8 mouse cellular contexts compared by ENCODE assay signal in the genomic region with DNA sequence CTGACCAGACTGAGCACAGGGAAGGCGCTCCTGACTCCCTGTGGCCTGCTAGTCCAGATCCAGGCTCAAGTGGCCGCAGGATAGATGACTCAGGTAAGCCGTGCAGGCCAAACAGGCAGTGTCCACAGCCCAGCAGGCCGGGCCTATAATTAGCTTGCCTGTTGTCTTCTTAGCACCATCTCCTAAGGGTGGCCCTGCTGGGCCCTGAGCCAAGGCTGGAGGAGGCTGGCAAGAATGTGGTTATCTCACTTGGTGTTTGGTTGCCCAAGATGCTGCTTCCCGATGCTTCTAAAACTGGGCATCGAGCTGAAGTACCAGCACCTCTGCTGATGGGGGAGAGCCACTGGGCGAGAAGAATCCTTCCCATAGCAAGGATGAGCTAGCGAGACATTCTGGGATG. TPM values are rescaled to one million over a fixed set of nuclear protein-coding genes. Genes with fewer than 3 reads are reported as not detected.
A peak's percentile ranks its signal among the peaks of the same experiment; 100 is the strongest.
DNase-seq lines count a peak whose midpoint lies in the region; ATAC-seq and TF ChIP-seq lines count a peak whose summit lies in the region.
"Had no signal": no experiment of that assay in that cellular context is flagged by ENCODE, and none has a peak within 500 bp of the region (broad histone marks: within the 10 kb centered on the region; RNA-seq: fewer than 3 reads in every experiment).

No protein-coding gene starts in this region.

- peak; percentile 65 for ATAC-seq in Patski
- ATAC-seq in intestine, embryonic 15.5 days = no peak

- H3K4me3 ChIP-seq in intestine, embryonic 15.5 days (replicated peaks) = no peak overlapping the region

- TF ChIP-seq CTCF in Patski (IDR thresholded peaks at IDR 0.05) = no peak

- no peak overlapping the region for H3K9ac ChIP-seq in intestine, embryonic 15.5 days

- in situ Hi-C loops in Patski (cut with MboI; ENCODE audit: low pct_unique_long_range_greater_than_20kb) = loop anchor here (25.0 kb wide), 2 partner anchors 268 to 518 kb away; no protein-coding TSS in a partner anchor

- H3K27me3 ChIP-seq in Patski = no peaks in the 10 kb centered on the region
- no peaks in the 10 kb centered on the region for H3K27me3 ChIP-seq in intestine, embryonic 15.5 days (replicated peaks)

- CTCF ChIA-PET in Patski (lab: Charles Lee) = interaction anchor here (0.8 to 1.3 kb wide), 4 partner anchors 10 to 109 kb away, joined by 3 read pairs; no protein-coding TSS in a partner anchor

- no peaks in the 10 kb centered on the region for H3K9me3 ChIP-seq in intestine, embryonic 15.5 days

- no peaks in the 10 kb centered on the region for H3K36me3 ChIP-seq in intestine, embryonic 15.5 days

- no peak overlapping the region for H3K27ac ChIP-seq in intestine, embryonic 15.5 days

- intact Hi-C loops in left cerebral cortex, postnatal 4 days (cut with DNase I) = loop anchor here (10.0 kb wide), 1 partner anchor 111 kb away; no protein-coding TSS in a partner anchor

- POLR2A ChIA-PET in Patski (lab: Charles Lee) = interaction anchor here (1.0 to 1.6 kb wide), 3 partner anchors 8 to 56 kb away, joined by 4 to 8 read pairs (median 6); no protein-coding TSS in a partner anchor

- DNase-seq in left cerebral cortex, postnatal 4 days = peak; percentile 19
- no peak for DNase-seq in left cerebral cortex, adult 8-10 months (ENCODE audit: low spot score in 2 of 2)
- peak; percentile 84 for DNase-seq in Patski (ENCODE audit: low read depth, low spot score)
- DNase-seq in cerebellum, postnatal 25 days = peak; percentile 71 to 79
- DNase-seq in spleen, postnatal 14 days (ENCODE audit: low spot score in 2 of 2) = peak; percentile 46 to 63
- DNase-seq in retina, postnatal 1 day = no peak
- DNase-seq: thymus, adult 2 months had no signal

- 85% methylated on average over 8 of the region's 8 CpGs for WGBS in intestine, embryonic 15.5 days

- H3K4me1 ChIP-seq in intestine, embryonic 15.5 days (replicated peaks) = no peaks in the 10 kb centered on the region

- no peak overlapping the region for H3K4me2 ChIP-seq in intestine, embryonic 15.5 days (replicated peaks)

RNA-seq across cellular contexts. Expression of gene Zc3hc1, which starts 35.1 kb away (rescaled TPM):
- total RNA-seq in left cerebral cortex, postnatal 4 days (2021) = 10 to 100 TPM; 38.1 to 39.7 TPM
- total RNA-seq in left cerebral cortex, adult 8-10 months (2022) = 10 to 100 TPM; 25.5 to 30.3 (median 26.7) TPM
- 41.7 TPM for polyA plus RNA-seq in Patski (2021)
- polyA plus RNA-seq in intestine, embryonic 15.5 days (2015; fragmentation: Nextera tagmentation; extraction: Ambion mirVana) = 42.9 and 44.5 TPM in 2 replicates

RNA-seq across cellular contexts. Expression of gene Klhdc10, which starts 46.0 kb away (rescaled TPM):
- 100 to 1,000 TPM; 154 to 156 TPM for total RNA-seq in left cerebral cortex, postnatal 4 days (2021)
- total RNA-seq in left cerebral cortex, adult 8-10 months (2022) = 100 to 1,000 TPM in 1 of 4 experiments, 10 to 100 TPM in 3; 86.0 to 101 (median 90.6) TPM
- polyA plus RNA-seq in Patski (2021) = 78.8 TPM
- 14.5 and 15.2 TPM in 2 replicates for polyA plus RNA-seq in intestine, embryonic 15.5 days (2015; fragmentation: Nextera tagmentation; extraction: Ambion mirVana)

RNA-seq across cellular contexts. Expression of gene Ube2h, which starts 51.4 kb away (rescaled TPM):
- total RNA-seq in left cerebral cortex, postnatal 4 days (2021) = 10 to 100 TPM; 80.7 to 86.4 TPM
- 10 to 100 TPM; 85.2 to 87.7 (median 87.5) TPM for total RNA-seq in left cerebral cortex, adult 8-10 months (2022)
- 88.9 TPM for polyA plus RNA-seq in Patski (2021)
- polyA plus RNA-seq in intestine, embryonic 15.5 days (2015; fragmentation: Nextera tagmentation; extraction: Ambion mirVana) = 34.6 and 35.4 TPM in 2 replicates

Comparison
In these comparisons a context has a peak if more than half of its experiments do, and no peak if none do; other contexts are left out.
1. DNase-seq: peak in left cerebral cortex, postnatal 4 days (single experiment), Patski (single experiment), cerebellum, postnatal 25 days (2 of 2) and spleen, postnatal 14 days (2 of 2); none in left cerebral cortex, adult 8-10 months (0 of 2) and retina, postnatal 1 day (single experiment).